Mouse (Mus musculus) lung, embryonic 16.5 days (tissue): Measurements from ENCODE around the gene Bbs9. TPM values are rescaled to one million over a fixed set of nuclear protein-coding genes. Genes with fewer than 3 reads are reported as not detected.
"Not testable (repeated sequence)": the region's sequence is repeated elsewhere in the genome, so short reads cannot be mapped to it uniquely, and the experiment has no call there.

Experiments
- ATAC-seq: fragments of 200-750 bp; cut with Nextera tagmentation; 2 replicates; pipeline ENCODE4 v1.8.0; 2017; ENCODE audit warnings: low read depth, mild to moderate bottlenecking, moderate library complexity
- H3K27ac ChIP-seq: fragments of 300-500 bp; sonication (generic); 2 replicates; pipeline ENCODE4 v1.5.1; 2014; ENCODE audit warnings: mild to moderate bottlenecking, control low read depth, low read length
- H3K27me3 ChIP-seq: fragments of 300-500 bp; sonication (generic); 2 replicates; pipeline ENCODE4 v1.6.1; 2014; ENCODE audit warnings: low read depth, low read length, mixed read lengths; ENCODE audit not compliant: control insufficient read depth, insufficient read depth
- H3K36me3 ChIP-seq: fragments of 300-500 bp; sonication (generic); 2 replicates; pipeline ENCODE4 v1.6.1; 2014; ENCODE audit warnings: low read length; ENCODE audit not compliant: control insufficient read depth, insufficient read depth
- H3K4me1 ChIP-seq: fragments of 300-500 bp; sonication (generic); replicated peaks from 2 replicates; pipeline ENCODE4 v1.6.1; 2014; ENCODE audit warnings: low read length, mixed read lengths; ENCODE audit not compliant: control insufficient read depth, insufficient read depth
- H3K4me2 ChIP-seq: fragments of 300-500 bp; sonication (generic); 2 replicates; pipeline ENCODE4 v1.6.1; 2014; ENCODE audit warnings: low read depth, low read length, control low read depth
- H3K4me3 ChIP-seq: fragments of 300-500 bp; sonication (generic); 2 replicates; pipeline ENCODE4 v1.5.1; 2014; ENCODE audit warnings: mild to moderate bottlenecking, low read length, control low read depth
- H3K9ac ChIP-seq: fragments of 300-500 bp; sonication (generic); 2 replicates; pipeline ENCODE4 v1.6.1; 2014; ENCODE audit warnings: low read length, control low read depth
- H3K9me3 ChIP-seq: fragments of 300-500 bp; sonication (generic); 2 replicates; pipeline ENCODE4 v1.6.1; 2016; ENCODE audit warnings: low read length; ENCODE audit not compliant: control insufficient read depth
- WGBS: fragments of 180-500 bp; shearing (Covaris S2); extraction: QIAGEN DNeasy Blood & Tissue Kit; methylation state at CpG from one replicate; pipeline ENCODE4 v1.1.7; 2014; 5-methylcytosine and 5-hydroxymethylcytosine counted together
- polyA plus RNA-seq: library from polyadenylated mRNA; unstranded; fragments of >200 nt; fragmentation: Nextera tagmentation; extraction: Ambion mirVana; gene quantifications from 2 replicates; pipeline ENCODE4 v1.2.1, GENCODE M21; 2015

Bbs9 gene
- polyA plus RNA-seq, 1 experiment from 2014 or later: 16.0 TPM

DNA sequence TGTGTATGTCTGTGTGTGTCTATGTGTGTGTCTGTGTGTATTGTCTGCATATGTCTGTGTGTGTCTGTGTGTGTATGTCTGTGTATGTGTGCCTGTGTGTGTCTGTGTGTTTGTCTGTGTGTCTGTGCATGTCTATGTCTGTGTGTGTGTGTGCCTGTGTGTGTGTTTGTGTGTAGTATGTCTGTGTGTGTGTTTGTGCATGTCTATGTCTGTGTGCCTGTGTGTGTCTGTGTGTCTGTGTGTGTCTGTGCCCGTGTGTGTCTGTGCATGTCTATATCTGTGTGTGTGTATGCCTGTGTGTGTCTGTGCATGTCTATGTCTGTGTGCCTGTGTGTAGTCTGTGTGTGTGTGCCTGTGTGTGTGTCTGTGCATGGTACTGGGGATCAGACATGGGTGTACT is 30.4 kb upstream of the Bbs9 start:
- no peak for ATAC-seq
- Histone ChIP-seq H3K9ac (no peak overlapping the region), H3K27ac (no peak overlapping the region), H3K9me3 (no peaks in the 10 kb centered on the region), H3K27me3 (no peaks in the 10 kb centered on the region), H3K4me2 (no peak overlapping the region), H3K4me1 (no peaks in the 10 kb centered on the region), H3K36me3 (peaks cover 28% of the 10 kb centered on the region), H3K4me3 (no peak overlapping the region)
- WGBS: 73% methylated on average over 1 of the region's 1 CpGs

DNA sequence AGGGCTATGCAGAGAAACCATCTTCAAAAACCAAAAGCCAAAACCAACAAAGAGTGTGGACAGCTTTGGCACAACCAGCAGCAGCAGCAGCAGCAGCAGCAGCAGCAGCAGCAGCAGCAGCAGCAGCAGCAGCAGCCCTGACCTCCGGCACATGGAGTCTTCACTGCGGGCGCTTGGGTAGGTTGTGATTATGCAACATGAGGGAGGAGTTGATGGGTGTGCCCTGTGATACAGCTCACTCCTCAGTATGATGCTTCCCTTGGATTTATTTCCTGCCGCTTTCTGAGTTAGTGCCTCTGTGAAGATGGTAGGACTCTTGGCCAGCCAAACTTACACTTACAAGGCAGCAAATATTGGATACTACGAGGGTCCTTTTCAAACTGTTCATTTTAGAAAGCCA is 28.3 kb upstream of the Bbs9 start:
- H3K27ac ChIP-seq: no peak overlapping the region
- H3K4me2 ChIP-seq: no peak overlapping the region
- H3K9me3 ChIP-seq: no peaks in the 10 kb centered on the region
- no peaks in the 10 kb centered on the region for H3K27me3 ChIP-seq
- no peak overlapping the region for H3K4me3 ChIP-seq
- WGBS: 74% methylated on average over 5 of the region's 5 CpGs
- H3K9ac ChIP-seq: no peak overlapping the region
- peaks cover 49% of the 10 kb centered on the region for H3K36me3 ChIP-seq
- H3K4me1 ChIP-seq: no peaks in the 10 kb centered on the region
- no peak for ATAC-seq

DNA sequence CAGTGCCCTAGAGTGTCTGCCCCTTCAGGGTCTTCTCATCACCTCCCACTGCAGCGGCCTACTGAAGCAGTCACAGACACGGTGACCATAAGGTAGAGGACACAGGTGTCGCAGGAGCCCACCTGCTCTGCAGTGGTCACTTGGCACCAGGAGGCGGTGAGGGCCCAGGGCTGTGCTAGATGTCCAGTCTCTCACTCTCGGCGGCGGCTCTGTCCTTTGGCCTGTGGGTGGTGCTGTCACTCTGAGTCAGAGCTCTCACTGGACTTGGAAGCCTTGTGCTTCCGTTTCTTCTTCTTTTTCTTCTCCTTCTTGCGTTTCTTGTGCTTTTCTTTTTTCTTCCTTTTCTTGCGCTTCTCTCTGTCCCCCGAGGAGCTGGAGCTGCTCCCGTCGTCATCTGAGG is 27.1 kb upstream of the Bbs9 start:
- H3K9ac ChIP-seq: no peak overlapping the region
- WGBS: 82% methylated on average over 13 of the region's 13 CpGs
- ATAC-seq: no peak

DNA sequence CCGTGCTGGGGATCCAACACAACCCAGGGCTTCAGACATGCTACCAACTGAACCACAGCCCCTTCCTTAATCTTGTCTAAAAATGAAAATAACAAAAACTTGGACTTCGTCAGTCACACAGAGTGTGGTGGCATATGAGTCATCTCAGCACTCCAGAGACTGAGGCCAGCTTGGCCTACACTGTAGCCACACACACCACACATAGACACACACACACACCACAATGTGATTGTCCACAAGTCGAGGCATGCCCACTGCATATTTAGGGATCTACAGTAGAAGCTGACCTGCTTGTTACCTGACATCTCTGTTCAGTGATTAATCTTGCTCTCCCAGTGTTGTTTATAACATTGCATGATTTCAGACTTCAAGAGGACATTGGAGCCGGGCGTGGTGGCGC is 26.3 kb upstream of the Bbs9 start:
- no peaks in the 10 kb centered on the region for H3K4me1 ChIP-seq
- WGBS: 89% methylated on average over 6 of the region's 6 CpGs

More for the DNA sequence above, 27.1 kb upstream of the Bbs9 start:
- Histone ChIP-seq H3K9me3 (no peaks in the 10 kb centered on the region), H3K27me3 (no peaks in the 10 kb centered on the region), H3K27ac (no peak overlapping the region), H3K4me2 (no peak overlapping the region), H3K4me3 (no peak overlapping the region), H3K36me3 (peaks cover 59% of the 10 kb centered on the region), H3K4me1 (no peaks in the 10 kb centered on the region)

DNA sequence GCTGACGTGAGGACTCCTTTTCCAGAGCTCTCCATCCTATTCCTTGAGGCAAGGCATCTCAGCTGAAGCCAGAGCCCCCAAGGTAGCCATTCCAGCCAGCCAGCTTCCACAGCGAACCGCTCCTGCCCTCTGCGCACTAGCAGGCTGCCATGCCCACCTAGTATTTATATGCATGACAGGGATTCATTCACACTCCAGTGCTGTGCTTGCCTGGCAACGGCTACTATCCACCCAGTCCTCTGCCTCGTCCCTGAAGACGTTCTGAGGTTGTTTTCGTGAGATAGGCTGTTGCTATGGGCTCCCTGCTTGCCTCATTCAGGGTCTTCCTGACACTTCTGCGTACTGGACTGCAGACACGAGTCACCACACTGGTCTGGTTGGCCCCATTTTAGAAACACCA is 22.8 kb upstream of the Bbs9 start:
- Histone ChIP-seq H3K4me3 (no peak overlapping the region), H3K27me3 (no peaks in the 10 kb centered on the region), H3K9ac (no peak overlapping the region), H3K4me2 (no peak overlapping the region), H3K27ac (no peak overlapping the region), H3K36me3 (peaks cover 75% of the 10 kb centered on the region), H3K9me3 (no peaks in the 10 kb centered on the region), H3K4me1 (no peaks in the 10 kb centered on the region)
- no peak for ATAC-seq
- 83% methylated on average over 10 of the region's 10 CpGs for WGBS

More for the DNA sequence above, 26.3 kb upstream of the Bbs9 start:
- Histone ChIP-seq H3K27ac (no peak overlapping the region), H3K9ac (no peak overlapping the region), H3K27me3 (no peaks in the 10 kb centered on the region), H3K36me3 (peaks cover 63% of the 10 kb centered on the region), H3K9me3 (no peaks in the 10 kb centered on the region), H3K4me3 (no peak overlapping the region), H3K4me2 (no peak overlapping the region)
- ATAC-seq: no peak

DNA sequence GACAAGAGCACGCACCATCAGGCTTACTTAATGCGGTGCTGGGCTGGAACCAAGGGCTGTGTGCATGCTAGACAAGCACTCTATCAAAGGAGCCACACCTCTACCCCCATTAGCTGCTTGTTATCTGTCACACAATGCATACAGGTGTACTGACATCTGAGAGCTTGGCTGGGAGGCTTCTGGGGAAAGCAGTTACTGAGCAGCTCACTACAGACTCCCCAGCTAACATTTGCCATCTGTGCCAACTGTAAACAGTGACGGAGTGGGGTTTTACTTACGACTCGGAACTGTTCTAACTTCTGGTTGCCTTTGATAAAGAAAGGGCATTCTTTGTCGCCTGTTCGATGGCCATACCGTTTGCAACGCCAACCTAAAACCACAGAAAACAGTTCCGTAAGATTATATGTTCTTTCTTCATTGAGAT is 22.0 kb upstream of the Bbs9 start:
- Histone ChIP-seq H3K9me3 (no peaks in the 10 kb centered on the region), H3K27ac (no peak overlapping the region), H3K36me3 (peaks cover 67% of the 10 kb centered on the region), H3K4me1 (no peaks in the 10 kb centered on the region), H3K4me2 (no peak overlapping the region), H3K9ac (no peak overlapping the region), H3K4me3 (no peak overlapping the region), H3K27me3 (no peaks in the 10 kb centered on the region)
- WGBS: 77% methylated on average over 10 of the region's 10 CpGs
- no peak for ATAC-seq

DNA sequence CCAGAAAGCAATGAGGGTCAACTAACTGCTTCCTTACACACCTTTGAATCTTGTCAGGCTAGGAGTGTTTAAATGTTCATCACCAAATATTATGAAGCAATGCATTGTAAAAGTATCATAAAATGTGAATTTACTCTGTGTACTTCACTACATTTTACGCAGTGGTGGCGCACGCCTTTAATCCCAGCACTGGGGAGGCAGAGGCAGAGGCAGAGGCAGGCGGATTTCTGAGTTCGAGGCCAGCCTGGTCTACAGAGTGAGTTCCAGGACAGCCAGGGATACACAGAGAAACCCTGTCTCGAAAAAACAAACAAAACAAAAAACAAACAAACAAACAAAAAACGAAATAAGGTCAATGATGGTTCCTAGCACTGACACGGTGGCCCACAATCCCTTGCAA is 21.5 kb upstream of the Bbs9 start, which contains the start of gene Gm17545:
Gm17545 (plus strand) TSS at position 301 of the 400 bp plus-strand sequence.
- 89% methylated on average over 8 of the region's 8 CpGs for WGBS
- not testable (repeated sequence) for H3K4me3 ChIP-seq

DNA sequence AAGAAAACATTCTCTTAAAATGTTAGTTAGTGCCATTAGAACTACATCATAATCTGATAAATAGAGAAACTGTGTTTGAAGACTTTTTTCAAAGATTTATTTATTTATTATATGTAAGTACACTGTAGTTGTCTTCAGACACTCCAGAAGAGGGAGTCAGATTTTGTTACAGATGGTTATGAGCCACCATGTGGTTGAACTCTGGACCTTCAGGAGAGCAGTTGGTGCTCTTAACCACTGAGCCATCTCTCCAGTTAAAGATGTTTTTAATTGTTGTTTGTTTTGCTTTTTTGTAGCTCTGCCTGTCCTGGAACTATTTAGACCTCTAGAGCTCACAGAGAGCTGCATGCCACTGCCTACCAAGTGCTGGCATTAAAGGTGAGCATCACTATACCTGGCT is 20.5 kb upstream of the Bbs9 start:
- Histone ChIP-seq H3K9ac (no peak overlapping the region), H3K27me3 (no peaks in the 10 kb centered on the region), H3K4me1 (no peaks in the 10 kb centered on the region), H3K4me2 (no peak overlapping the region), H3K27ac (no peak overlapping the region), H3K4me3 (no peak overlapping the region), H3K36me3 (peaks cover 58% of the 10 kb centered on the region), H3K9me3 (no peaks in the 10 kb centered on the region)
- ATAC-seq: no peak

More for the DNA sequence above, 21.5 kb upstream of the Bbs9 start, which contains the start of gene Gm17545:
- H3K9me3 ChIP-seq, H3K27me3 ChIP-seq, ATAC-seq, H3K27ac ChIP-seq, H3K4me1 ChIP-seq, H3K4me2 ChIP-seq, H3K9ac ChIP-seq: not testable (repeated sequence)
- peaks cover 65% of the 10 kb centered on the region for H3K36me3 ChIP-seq

DNA sequence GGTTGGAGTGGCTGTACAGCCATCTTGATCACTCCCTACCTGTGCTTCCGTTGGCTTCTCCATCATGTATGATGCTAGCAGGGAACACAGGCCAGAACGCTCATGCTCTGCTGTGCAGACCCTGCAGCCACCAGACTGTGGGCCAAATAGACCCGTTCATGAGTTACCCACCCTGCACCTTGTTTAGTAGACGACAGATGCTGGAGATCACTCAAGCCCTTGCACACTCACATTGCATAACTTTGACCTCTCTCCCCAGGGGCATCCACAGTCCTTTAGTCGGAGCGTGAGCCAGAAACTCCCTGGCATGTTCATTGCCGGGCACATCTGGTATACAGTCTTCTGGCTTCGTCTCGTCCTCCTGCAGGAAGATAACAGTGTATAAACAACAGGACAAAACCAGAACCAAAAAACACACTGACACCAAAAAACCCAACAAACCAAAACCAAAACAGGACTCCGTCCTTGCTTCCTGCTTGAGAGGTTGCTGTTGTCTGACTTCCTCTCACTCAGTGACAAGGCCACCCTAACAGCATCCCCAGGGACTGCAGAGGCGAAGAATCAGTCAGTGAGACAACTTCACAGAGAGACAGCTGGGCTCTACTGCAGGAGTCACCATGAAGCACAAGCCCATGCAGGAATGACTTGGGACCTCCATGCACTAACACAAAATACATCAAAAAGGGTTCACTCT is 18.2 kb upstream of the Bbs9 start:
- H3K9me3 ChIP-seq: no peaks in the 10 kb centered on the region
- no peak overlapping the region for H3K4me3 ChIP-seq
- H3K27ac ChIP-seq: no peak overlapping the region
- no peak overlapping the region for H3K4me2 ChIP-seq
- H3K36me3 ChIP-seq: peaks cover 39% of the 10 kb centered on the region
- no peaks in the 10 kb centered on the region for H3K4me1 ChIP-seq
- no peak overlapping the region for H3K9ac ChIP-seq
- H3K27me3 ChIP-seq: no peaks in the 10 kb centered on the region
- WGBS: 71% methylated on average over 11 of the region's 11 CpGs
- ATAC-seq: no peak
